Mouse (Mus musculus) MEL (cell line): ENCODE results near the gene Pcdh8.

Experiments used
- BHLHE40 ChIP-seq: IDR thresholded peaks from 2 replicates; pipeline ENCODE4 v1.6.1; 2012; ENCODE audit warnings: low read depth, mild to moderate bottlenecking, inconsistent platforms, low read length, improper control_type of control experiment, borderline replicate concordance
- CHD1 ChIP-seq: IDR thresholded peaks from 2 replicates; pipeline ENCODE4 v1.6.1; 2012; ENCODE audit warnings: low read depth, mild to moderate bottlenecking, inconsistent platforms, low read length, improper control_type of control experiment
- CTCF ChIP-seq, 3 experiments: IDR thresholded peaks in 2 of 3; conservative IDR thresholded peaks in 1 of 3; 2 replicates each; pipeline ENCODE4 v1.5.1; 2011 to 2012; ENCODE audit warnings: low read length in 3 of 3, low read depth in 2 of 3, mild to moderate bottlenecking in 2 of 3, improper control_type of control experiment in 1 of 3, inconsistent platforms in 1 of 3, mixed read lengths in 1 of 3, moderate library complexity in 1 of 3; ENCODE audit not compliant: control insufficient read depth in 1 of 3, insufficient read depth in 1 of 3, poor library complexity in 1 of 3, severe bottlenecking in 1 of 3
- GATA1 ChIP-seq: IDR thresholded peaks from 2 replicates; pipeline ENCODE4 v1.6.1; 2011; ENCODE audit warnings: low read depth, low read length, improper control_type of control experiment
- MAX ChIP-seq: IDR thresholded peaks from 2 replicates; pipeline ENCODE4 v1.6.1; 2011; ENCODE audit warnings: low read length, improper control_type of control experiment
- POLR2A ChIP-seq, 2 experiments: IDR thresholded peaks; 2 replicates each; pipeline ENCODE4 v1.6.1; 2011 to 2012; ENCODE audit warnings: low read length in 2 of 2, mild to moderate bottlenecking in 2 of 2, control low read depth in 1 of 2, improper control_type of control experiment in 1 of 2, low read depth in 1 of 2, moderate library complexity in 1 of 2; ENCODE audit not compliant: control insufficient read depth in 1 of 2, insufficient read depth in 1 of 2, poor library complexity in 1 of 2
- TBP ChIP-seq: IDR thresholded peaks from 2 replicates; pipeline ENCODE4 v1.8.0; 2011; ENCODE audit warnings: low read depth, low read length, improper control_type of control experiment
- UBTF ChIP-seq: IDR thresholded peaks from 2 replicates; pipeline ENCODE4 v1.6.1; 2012; ENCODE audit warnings: low read depth, mild to moderate bottlenecking, inconsistent platforms, low read length, improper control_type of control experiment, moderate library complexity, borderline replicate concordance; ENCODE audit not compliant: insufficient read depth
- ZKSCAN1 ChIP-seq: IDR thresholded peaks from 2 replicates; pipeline ENCODE4 v1.6.1; 2012; ENCODE audit warnings: low read depth, mild to moderate bottlenecking, inconsistent platforms, low read length, improper control_type of control experiment, moderate library complexity

- TF ChIP-seq TBP = no peak
- no peak for TF ChIP-seq BHLHE40
- TF ChIP-seq CTCF (IDR thresholded peaks at IDR 0.05 in 2 of 3, conservative IDR thresholded peaks at IDR 0.05 in 1 of 3; ENCODE audit: control insufficient read depth in 1 of 3, insufficient read depth in 1 of 3, low read depth in 2 of 3, low read length in 3 of 3, poor library complexity in 1 of 3, severe bottlenecking in 1 of 3) = no peak
- TF ChIP-seq MAX = no peak
- TF ChIP-seq GATA1 = no peak
- no peak for TF ChIP-seq CHD1
- TF ChIP-seq UBTF = no peak
- no peak for TF ChIP-seq POLR2A (IDR thresholded peaks at IDR 0.05; ENCODE audit: control insufficient read depth in 1 of 2, insufficient read depth in 1 of 2, low read depth in 1 of 2, low read length in 2 of 2, poor library complexity in 1 of 2)
- no peak for TF ChIP-seq ZKSCAN1
Measured at GRCm38 (mm10) chr14:79785400-79785799, 14.3 kb upstream of the Pcdh8 start.
